Mouse (Mus musculus) right cerebral cortex, postnatal 10 days (tissue): Measurements from ENCODE around the gene Trip13.

Experiments
- DNase-seq, 2 experiments: peaks; one replicate each; pipeline ENCODE4 v3.0.0; 2021; ENCODE audit warnings: low spot score in 2 of 2

Trip13 gene

GRCm38 (mm10) chr13:73886601-73887000 is 51.0 kb downstream of the Trip13 start:
- DNase-seq: no peak

- no peak for DNase-seq
These were observed 51.5 kb downstream of the Trip13 start for GRCm38 (mm10) chr13:73886066-73886465.

GRCm38 (mm10) chr13:73885656-73886055 is 51.9 kb downstream of the Trip13 start:
- no peak for DNase-seq

- no peak for DNase-seq
These were observed 56.2 kb downstream of the Trip13 start for GRCm38 (mm10) chr13:73881347-73881746.

- peak in 1 of 2 experiments; percentile 46 for DNase-seq
These were observed 57.8 kb downstream of the Trip13 start for GRCm38 (mm10) chr13:73879824-73880223.

- no peak for DNase-seq
These were observed 65.4 kb downstream of the Trip13 start for GRCm38 (mm10) chr13:73872159-73872558.
